Mouse (Mus musculus) bone marrow macrophage, adult 2 months (primary cell): ENCODE measurements around the gene Susd1. TPM values are rescaled to one million over a fixed set of nuclear protein-coding genes. Genes with fewer than 3 reads are reported as not detected.

Experiments
- H3K27ac ChIP-seq: 2 replicates; pipeline ENCODE4 v1.5.1; 2012; ENCODE audit warnings: low read depth, low read length; ENCODE audit not compliant: insufficient read depth
- H3K4me1 ChIP-seq: 2 replicates; pipeline ENCODE4 v1.6.1; 2012; ENCODE audit warnings: low read length; ENCODE audit not compliant: control insufficient read depth, insufficient read depth
- H3K4me3 ChIP-seq: 2 replicates; pipeline ENCODE4 v1.5.1; 2012; ENCODE audit warnings: mild to moderate bottlenecking, low read length, moderate library complexity; ENCODE audit not compliant: insufficient read depth
- CTCF ChIP-seq: IDR thresholded peaks from 2 replicates; pipeline ENCODE4 v1.5.1; 2012; ENCODE audit warnings: low read depth, mild to moderate bottlenecking, low read length, moderate library complexity
- POLR2A ChIP-seq: IDR thresholded peaks from 2 replicates; pipeline ENCODE4 v1.6.1; 2012; ENCODE audit warnings: mild to moderate bottlenecking, low read depth, low read length, borderline replicate concordance
- polyA plus RNA-seq: library from polyadenylated mRNA; stranded (reverse); fragments of >200 nt; gene quantifications from 2 replicates; pipeline ENCODE4 v1.2.4, GENCODE M21; 2012; ENCODE audit not compliant: missing spikeins, insufficient read depth, insufficient read length

Gene Susd1
- polyA plus RNA-seq, 1 experiment, result 18.1 TPM

DNA sequence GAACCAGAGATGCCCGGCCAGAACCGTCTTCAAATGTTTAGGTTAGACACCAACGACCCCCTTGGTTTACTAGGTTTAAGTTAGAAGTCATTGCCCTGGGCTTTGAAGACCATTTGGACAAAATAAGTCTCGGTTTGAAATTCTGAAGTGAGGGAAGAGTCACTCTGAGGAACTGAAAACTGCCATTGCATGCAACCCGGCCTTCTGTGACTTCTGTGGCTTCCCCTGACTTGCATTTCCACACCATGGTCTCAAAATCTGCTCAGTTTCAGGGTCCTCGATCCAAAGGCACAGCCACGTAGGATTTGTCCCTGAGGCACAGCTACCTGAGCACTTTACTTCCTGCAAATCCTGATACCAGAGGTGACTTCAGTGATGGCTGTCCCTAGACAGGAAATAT lies 86.5 kb downstream of the Susd1 start:
- TF ChIP-seq POLR2A (no peak), CTCF (no peak)
- peak overlapping the region; percentile 77 for H3K27ac ChIP-seq

DNA sequence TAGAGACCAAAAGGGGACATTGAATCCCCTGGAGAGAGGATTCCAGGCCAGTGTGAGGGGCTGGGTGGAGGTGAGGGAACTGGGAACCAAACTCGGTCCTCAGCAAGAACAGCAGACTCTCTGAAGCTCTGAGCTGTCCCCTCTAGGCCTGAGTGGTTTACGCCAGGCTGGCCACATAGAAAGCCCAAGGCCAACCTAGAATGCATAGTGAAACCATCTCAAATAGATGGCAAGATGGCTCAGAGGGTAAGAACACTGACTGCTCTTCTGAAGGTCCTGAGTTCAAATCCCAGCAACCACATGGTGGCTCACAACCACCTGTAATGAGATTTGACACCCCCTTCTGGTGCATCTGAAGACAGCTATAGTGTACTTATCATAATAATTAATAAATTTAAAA lies 88.1 kb downstream of the Susd1 start:
- TF ChIP-seq CTCF (no peak), POLR2A (no peak)
- Histone ChIP-seq H3K27ac (no peak overlapping the region), H3K4me1 (peaks cover 23% of the 10 kb centered on the region), H3K4me3 (no peak overlapping the region)

More for the DNA sequence above, 86.5 kb downstream of the Susd1 start:
- H3K4me1 ChIP-seq, result peaks cover 23% of the 10 kb centered on the region
- H3K4me3 ChIP-seq, result no peak overlapping the region

DNA sequence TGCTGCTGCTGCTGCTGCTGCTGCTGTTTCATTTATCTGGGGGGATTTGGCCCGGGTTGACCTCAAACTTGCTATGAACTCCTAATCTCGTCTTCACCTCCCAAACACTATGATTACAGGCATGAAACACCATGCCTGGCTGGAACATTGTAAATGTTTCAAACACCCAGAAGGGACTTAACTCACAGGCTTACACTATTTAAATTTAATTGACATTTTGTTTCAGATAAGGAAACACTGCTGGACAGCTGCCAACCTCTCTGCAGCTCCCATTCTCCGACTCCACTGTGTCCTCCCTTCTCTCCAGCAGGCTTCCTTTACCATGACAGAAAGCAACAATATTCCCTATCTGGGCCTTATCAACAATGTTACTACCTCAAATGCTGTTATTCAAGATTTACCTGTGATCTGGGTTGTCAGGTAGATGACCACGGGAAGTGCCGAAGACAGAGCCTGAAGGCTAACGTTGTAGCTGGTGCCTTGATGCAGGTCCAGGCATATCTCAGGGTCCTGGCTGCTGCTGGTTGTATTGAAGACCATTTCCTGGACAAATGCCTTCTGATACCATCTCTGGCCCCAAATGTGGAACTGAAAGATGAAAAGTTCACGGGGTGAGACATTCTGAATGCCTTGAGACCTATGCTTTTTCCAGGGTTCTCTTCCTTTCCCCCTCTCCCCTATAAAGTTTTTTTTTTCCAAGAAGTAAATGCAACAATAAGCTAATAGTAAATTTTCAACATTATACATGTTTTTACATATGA lies 88.8 kb downstream of the Susd1 start:
- TF ChIP-seq POLR2A (no peak), CTCF (no peak)
- H3K4me3 ChIP-seq, result no peak overlapping the region
- H3K4me1 ChIP-seq, result peaks cover 19% of the 10 kb centered on the region
- no peak overlapping the region for H3K27ac ChIP-seq

DNA sequence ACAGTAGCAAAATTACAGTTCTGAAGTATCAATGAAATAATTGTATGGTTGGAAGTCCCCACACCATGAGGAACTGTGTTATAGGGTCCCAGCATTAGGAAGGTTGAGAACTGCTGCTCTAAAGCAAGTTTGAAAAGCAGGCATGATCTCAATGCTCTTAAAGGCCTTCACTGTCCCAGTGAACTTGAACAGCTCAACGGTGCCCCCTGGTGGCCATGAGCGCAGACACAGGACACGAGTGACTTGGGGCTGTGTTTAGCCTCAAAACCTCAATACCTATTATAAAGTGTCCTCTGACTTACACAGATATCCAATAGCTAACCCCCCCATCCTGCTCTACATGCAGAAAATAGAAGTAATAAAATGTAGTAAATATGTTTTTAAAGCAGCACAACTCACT lies 97.7 kb downstream of the Susd1 start:
- TF ChIP-seq CTCF, result peak; percentile 88
- TF ChIP-seq POLR2A, result no peak
- Histone ChIP-seq H3K27ac (no peak overlapping the region), H3K4me1 (peaks cover 26% of the 10 kb centered on the region), H3K4me3 (no peak overlapping the region)

DNA sequence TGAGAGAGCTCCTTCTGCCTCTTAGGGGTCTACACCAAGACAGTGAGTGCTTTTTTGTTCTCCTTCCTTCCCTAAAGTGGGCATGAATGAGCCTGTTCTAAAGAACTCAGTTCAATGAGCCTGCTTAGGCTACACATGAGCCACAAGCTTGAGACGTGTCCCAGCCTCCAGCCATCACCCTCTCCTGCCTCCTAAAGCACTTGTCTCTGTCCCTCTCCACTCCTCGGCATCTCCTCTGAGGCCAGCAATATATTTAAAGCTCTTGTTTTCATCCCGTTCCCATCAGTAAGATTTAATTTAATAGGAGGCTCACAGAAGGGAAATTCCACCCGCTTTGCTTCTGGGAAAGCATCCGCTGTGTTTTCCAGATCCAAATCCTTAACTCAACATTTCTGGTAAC lies 98.4 kb downstream of the Susd1 start:
- H3K4me3 ChIP-seq, result no peak overlapping the region
- H3K4me1 ChIP-seq, result peaks cover 26% of the 10 kb centered on the region
- no peak for TF ChIP-seq POLR2A
- TF ChIP-seq CTCF, result no peak
- no peak overlapping the region for H3K27ac ChIP-seq

DNA sequence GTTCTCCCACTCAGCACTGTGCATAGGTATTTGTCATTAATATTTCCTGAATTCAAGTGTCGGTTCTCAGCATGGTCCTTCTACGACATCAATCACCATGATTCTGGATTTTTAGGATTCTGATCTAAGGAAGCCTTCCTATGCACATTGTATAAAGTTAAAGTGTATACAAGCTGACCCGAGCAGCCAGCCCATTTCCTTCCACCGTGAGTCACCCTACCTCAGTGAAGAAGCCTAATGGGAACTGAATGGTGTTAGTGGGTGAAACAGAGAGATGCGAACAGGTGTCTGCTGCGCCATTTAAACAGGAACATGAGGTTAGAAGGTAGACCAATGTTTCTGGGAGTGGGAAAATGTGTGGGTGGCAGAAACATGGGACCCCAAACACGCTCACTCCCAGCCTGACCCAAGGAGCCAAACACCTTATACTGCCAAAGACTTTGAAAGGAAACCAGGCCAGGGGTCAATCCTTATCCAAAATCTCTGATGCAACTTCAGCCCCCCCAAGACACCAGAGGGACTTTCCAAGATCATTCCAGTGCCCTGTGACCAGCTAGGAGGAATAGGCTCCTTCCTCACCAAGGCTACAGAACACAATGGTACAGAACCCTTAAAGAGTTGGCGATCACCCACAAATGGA lies 99.4 kb downstream of the Susd1 start:
- Histone ChIP-seq H3K4me3 (no peak overlapping the region), H3K4me1 (peaks cover 26% of the 10 kb centered on the region), H3K27ac (no peak overlapping the region)
- TF ChIP-seq CTCF (no peak), POLR2A (no peak)

DNA sequence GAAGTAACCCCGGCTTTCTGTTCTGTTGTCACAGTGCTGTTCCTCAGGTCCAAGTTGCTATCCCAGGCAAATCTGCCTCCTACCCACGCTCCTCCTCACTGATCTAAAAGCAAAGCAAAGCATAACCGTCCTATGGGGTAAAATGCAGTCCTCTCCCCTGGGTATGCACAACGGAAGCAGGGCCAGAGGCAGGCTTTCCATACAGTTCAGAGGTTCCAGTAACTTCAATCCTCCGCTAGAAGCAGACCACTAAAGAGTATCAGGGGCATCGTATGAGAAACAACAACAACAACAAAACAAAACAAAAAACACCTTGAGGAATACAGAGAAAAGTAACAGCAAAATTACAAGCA lies 100.9 kb downstream of the Susd1 start:
- TF ChIP-seq POLR2A, result no peak
- no peak for TF ChIP-seq CTCF
- Histone ChIP-seq H3K27ac (no peak overlapping the region), H3K4me1 (peaks cover 40% of the 10 kb centered on the region), H3K4me3 (no peak overlapping the region)

DNA sequence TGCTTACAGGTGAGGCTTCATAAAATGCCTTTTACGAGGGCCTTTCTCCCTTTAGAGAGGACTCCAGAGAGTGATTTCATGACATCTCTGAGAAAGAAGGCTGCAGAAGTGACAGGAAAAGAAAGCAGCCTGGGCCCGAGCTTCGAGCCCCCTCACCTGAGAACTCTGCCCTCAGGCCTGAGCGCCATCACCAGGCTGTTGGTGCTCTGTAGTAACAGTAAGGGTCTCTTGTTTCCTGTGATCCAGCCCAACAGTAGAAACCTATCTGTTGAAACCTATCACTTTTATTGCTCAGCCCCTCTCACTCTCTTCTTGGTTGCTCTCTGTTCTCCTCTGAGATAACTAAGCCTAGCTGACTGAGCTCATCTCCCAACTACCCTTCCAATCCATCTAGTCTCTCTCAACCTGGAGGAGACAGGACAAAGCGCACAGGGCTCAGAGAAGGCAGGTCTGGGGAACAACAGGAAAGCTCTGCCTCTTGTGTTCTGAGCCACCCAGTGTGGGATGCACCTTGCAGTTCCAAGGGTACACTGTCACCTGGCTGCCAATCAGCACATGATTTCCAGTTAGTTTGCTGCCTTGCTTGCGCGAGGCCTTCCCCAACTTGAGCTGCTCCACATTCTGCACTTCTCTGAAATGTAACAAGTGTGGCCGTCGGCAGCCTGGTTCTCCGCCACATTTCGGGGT lies 101.4 kb downstream of the Susd1 start:
- Histone ChIP-seq H3K4me3 (no peak overlapping the region), H3K4me1 (peaks cover 44% of the 10 kb centered on the region), H3K27ac (no peak overlapping the region)
- TF ChIP-seq CTCF (no peak), POLR2A (no peak)

DNA sequence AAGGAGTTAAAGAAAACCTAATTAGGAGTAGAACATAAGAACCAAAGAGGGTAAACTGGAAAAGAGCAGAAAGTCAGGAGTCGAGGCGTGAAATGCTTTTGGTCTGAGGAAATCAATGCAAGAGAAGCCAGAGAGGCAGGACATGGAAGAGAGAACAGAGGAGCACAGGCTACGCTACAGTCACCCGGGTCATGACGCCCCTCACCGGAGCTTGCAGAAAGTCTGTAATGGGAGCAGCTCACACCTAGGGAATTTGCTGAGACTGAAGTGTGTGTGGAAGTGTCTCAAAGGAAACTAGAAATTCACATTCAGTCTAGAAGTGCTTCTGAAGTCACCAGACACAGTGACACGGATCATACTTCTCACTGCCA lies 102.0 kb downstream of the Susd1 start:
- TF ChIP-seq POLR2A (no peak), CTCF (no peak)
- Histone ChIP-seq H3K4me1 (peaks cover 46% of the 10 kb centered on the region), H3K4me3 (no peak overlapping the region), H3K27ac (no peak overlapping the region)
